Mouse (Mus musculus) liver, postnatal 0 days (tissue): ENCODE measurements around the gene Fgr. TPM values are rescaled to one million over a fixed set of nuclear protein-coding genes. Genes with fewer than 3 reads are reported as not detected.
A peak's percentile ranks its signal among the peaks of the same experiment; 100 is the strongest.

Source experiments
- ATAC-seq: fragments of 200-750 bp; cut with Nextera tagmentation; 2 replicates; pipeline ENCODE4 v1.8.0; 2017; ENCODE audit warnings: mild to moderate bottlenecking, moderate library complexity
- DNase-seq: peaks from one replicate; pipeline ENCODE4 v3.0.0-alpha.2; 2016
- H3K27ac ChIP-seq: fragments of 300-500 bp; sonication (generic); 2 replicates; pipeline ENCODE4 v1.5.1; 2014; ENCODE audit warnings: antibody characterized with exemption, moderate library complexity, mild to moderate bottlenecking, low read depth
- H3K27me3 ChIP-seq: fragments of 300-500 bp; sonication (generic); 2 replicates; pipeline ENCODE4 v1.6.1; 2014; ENCODE audit warnings: low read length, control low read depth, mixed read lengths; ENCODE audit not compliant: insufficient read depth
- H3K36me3 ChIP-seq: fragments of 300-500 bp; sonication (generic); replicated peaks from 2 replicates; pipeline ENCODE4 v1.6.1; 2014; ENCODE audit warnings: mild to moderate bottlenecking, control low read depth, low read length, moderate library complexity, mixed read lengths; ENCODE audit not compliant: insufficient read depth
- H3K4me1 ChIP-seq: fragments of 300-500 bp; sonication (generic); 2 replicates; pipeline ENCODE4 v1.6.1; 2014; ENCODE audit warnings: antibody characterized with exemption, mild to moderate bottlenecking, control low read depth; ENCODE audit not compliant: insufficient read depth
- H3K4me2 ChIP-seq: fragments of 300-500 bp; sonication (generic); 2 replicates; pipeline ENCODE4 v1.6.1; 2014; ENCODE audit warnings: low read depth, mild to moderate bottlenecking, low read length, moderate library complexity, mixed read lengths
- H3K4me3 ChIP-seq: fragments of 300-500 bp; sonication (generic); 2 replicates; pipeline ENCODE4 v1.5.1; 2014; ENCODE audit warnings: low read depth, low read length
- H3K9ac ChIP-seq: fragments of 300-500 bp; sonication (generic); replicated peaks from 2 replicates; pipeline ENCODE4 v1.6.1; 2014; ENCODE audit warnings: mild to moderate bottlenecking, moderate library complexity
- H3K9me3 ChIP-seq: fragments of 300-500 bp; sonication (generic); 2 replicates; pipeline ENCODE4 v1.6.1; 2016; ENCODE audit warnings: mild to moderate bottlenecking, control low read depth, low read length, mixed read lengths
- CTCF ChIP-seq: sonication (generic); IDR thresholded peaks from 2 replicates; pipeline ENCODE4 v1.5.1; 2016; ENCODE audit warnings: antibody characterized with exemption, low read depth
- EP300 ChIP-seq: IDR thresholded peaks from 2 replicates; pipeline ENCODE4 v1.6.1; 2016; ENCODE audit warnings: antibody characterized with exemption, low read depth, mild to moderate bottlenecking
- WGBS: fragments of 180-500 bp; shearing (Covaris S2); extraction: QIAGEN DNeasy Blood & Tissue Kit; methylation state at CpG from one replicate; pipeline ENCODE4 v1.1.7; 2014; ENCODE audit not compliant: insufficient replicate concordance; 5-methylcytosine and 5-hydroxymethylcytosine counted together
- polyA plus RNA-seq: library from polyadenylated mRNA; unstranded; fragments of >200 nt; fragmentation: Nextera tagmentation; extraction: Ambion mirVana; gene quantifications from 2 replicates; pipeline ENCODE4 v1.2.1, GENCODE M21; 2015

Fgr gene
- polyA plus RNA-seq, 1 experiment from 2014 or later = 4.0 TPM

DNA sequence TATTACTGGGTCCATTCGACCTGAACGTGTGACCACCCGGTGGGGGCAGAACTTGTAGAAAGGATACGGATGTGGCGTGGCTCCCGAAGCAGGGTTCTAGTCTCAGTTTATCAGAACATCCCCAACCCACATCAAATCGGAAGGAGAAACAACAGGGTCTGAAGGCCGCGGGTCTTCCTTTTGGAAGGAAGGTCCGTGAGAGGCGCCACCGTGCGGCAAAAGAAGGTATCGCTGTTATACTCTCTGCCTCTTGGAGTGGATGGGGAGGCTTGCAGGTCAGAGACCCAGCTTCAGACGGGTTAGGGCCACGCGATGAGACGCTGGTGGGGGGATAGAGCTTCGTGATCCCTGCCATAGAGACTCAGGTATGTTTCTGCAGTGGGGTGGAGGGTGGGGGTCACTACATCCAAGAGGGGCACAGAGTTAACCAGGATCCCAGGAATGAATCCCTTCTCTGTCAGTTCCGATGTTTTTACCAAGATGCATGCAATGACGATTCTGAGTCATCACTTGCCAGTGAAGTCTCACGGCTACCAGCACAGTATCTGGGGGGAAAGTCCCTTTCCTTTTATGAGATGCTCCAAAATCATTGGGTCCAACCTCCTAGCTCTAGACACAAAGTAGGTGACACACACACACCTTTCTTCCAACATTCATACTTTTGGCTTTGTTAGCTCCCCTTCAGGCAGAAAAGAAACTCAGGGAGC lies 34.3 kb upstream of the Fgr start:
- Histone ChIP-seq H3K9ac (no peak overlapping the region), H3K36me3 (no peaks in the 10 kb centered on the region), H3K27me3 (0 out of 2 replicates have a peak, but pooled peaks cover 4% of the 10 kb centered on the region), H3K9me3 (no peaks in the 10 kb centered on the region), H3K4me3 (no peak overlapping the region), H3K4me2 (0 out of 2 replicates have a peak overlapping the region, but pooled peaks have one; percentile 42), H3K4me1 (peaks cover 4% of the 10 kb centered on the region), H3K27ac (no peak overlapping the region)
- DNase-seq (peak; percentile 78), ATAC-seq (no peak)
- WGBS = 25% methylated on average over 22 of the region's 22 CpGs
- TF ChIP-seq CTCF (peak; percentile 81), EP300 (no peak)

GRCm38 (mm10) chr4:132941012-132941729 lies 32.7 kb upstream of the Fgr start:
- Histone ChIP-seq H3K36me3 (no peaks in the 10 kb centered on the region), H3K27me3 (0 out of 2 replicates have a peak, but pooled peaks cover 4% of the 10 kb centered on the region), H3K27ac (no peak overlapping the region), H3K4me2 (no peak overlapping the region), H3K9me3 (no peaks in the 10 kb centered on the region), H3K9ac (no peak overlapping the region), H3K4me3 (no peak overlapping the region), H3K4me1 (peaks cover 18% of the 10 kb centered on the region)
- no peak for ATAC-seq
- 53% methylated on average over 23 of the region's 23 CpGs for WGBS
- TF ChIP-seq EP300 (no peak), CTCF (no peak)
- no peak for DNase-seq

- ATAC-seq = no peak
- H3K27me3 ChIP-seq = 0 out of 2 replicates have a peak, but pooled peaks cover 4% of the 10 kb centered on the region
- H3K4me2 ChIP-seq = no peak overlapping the region
- no peak overlapping the region for H3K9ac ChIP-seq
- no peak for TF ChIP-seq EP300
- TF ChIP-seq CTCF = no peak
- peaks cover 28% of the 10 kb centered on the region for H3K4me1 ChIP-seq
- H3K27ac ChIP-seq = no peak overlapping the region
- WGBS = 75% methylated on average over 8 of the region's 8 CpGs
- H3K36me3 ChIP-seq = no peaks in the 10 kb centered on the region
- no peak overlapping the region for H3K4me3 ChIP-seq
- no peaks in the 10 kb centered on the region for H3K9me3 ChIP-seq
- DNase-seq = no peak
These were observed 30.8 kb upstream of the Fgr start for GRCm38 (mm10) chr4:132943088-132943487.

GRCm38 (mm10) chr4:132944106-132944505 lies 29.8 kb upstream of the Fgr start:
- Histone ChIP-seq H3K4me2 (no peak overlapping the region), H3K36me3 (no peaks in the 10 kb centered on the region), H3K9me3 (no peaks in the 10 kb centered on the region), H3K27me3 (0 out of 2 replicates have a peak, but pooled peaks cover 4% of the 10 kb centered on the region), H3K4me1 (peaks cover 28% of the 10 kb centered on the region), H3K27ac (peak overlapping the region; percentile 86; the same call in 1 of the 2 replicates), H3K4me3 (no peak overlapping the region), H3K9ac (no peak overlapping the region)
- DNase-seq = no peak
- ATAC-seq = no peak
- WGBS = 32% methylated on average over 12 of the region's 12 CpGs
- no peak for TF ChIP-seq CTCF
- no peak for TF ChIP-seq EP300

DNA sequence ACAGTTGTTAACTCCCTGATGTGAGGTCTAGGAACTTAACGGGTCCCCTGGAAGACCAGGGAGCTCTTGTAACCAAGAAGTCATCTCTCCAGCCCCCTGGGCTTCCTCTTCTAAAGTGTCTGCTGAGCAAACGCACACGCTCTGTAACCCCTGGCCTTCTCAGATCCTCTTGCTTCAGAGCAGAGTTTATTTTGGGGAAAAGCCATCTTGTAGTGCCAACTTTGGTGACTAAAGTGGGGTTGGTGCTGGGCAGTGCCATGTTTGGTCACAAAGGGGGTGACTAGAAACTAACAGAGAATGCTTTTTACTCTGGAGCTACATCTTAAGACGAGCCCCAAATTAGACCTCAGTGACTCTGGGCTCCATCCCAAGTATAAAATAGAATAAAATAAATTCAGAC lies 29.1 kb upstream of the Fgr start:
- Histone ChIP-seq H3K27ac (peak overlapping the region; percentile 86), H3K4me2 (no peak overlapping the region), H3K9me3 (no peaks in the 10 kb centered on the region), H3K4me1 (peaks cover 30% of the 10 kb centered on the region), H3K27me3 (0 out of 2 replicates have a peak, but pooled peaks cover 4% of the 10 kb centered on the region), H3K36me3 (no peaks in the 10 kb centered on the region), H3K4me3 (no peak overlapping the region), H3K9ac (no peak overlapping the region)
- TF ChIP-seq CTCF = no peak
- no peak for TF ChIP-seq EP300
- no peak for ATAC-seq
- DNase-seq = no peak
- WGBS = 60% methylated on average over 4 of the region's 4 CpGs

- Histone ChIP-seq H3K9me3 (no peaks in the 10 kb centered on the region), H3K4me1 (peaks cover 35% of the 10 kb centered on the region), H3K27me3 (no peaks in the 10 kb centered on the region), H3K4me2 (peak overlapping the region; percentile 64), H3K4me3 (peak overlapping the region; percentile 29; the same call in 1 of the 2 replicates), H3K36me3 (no peaks in the 10 kb centered on the region), H3K9ac (peak overlapping the region; percentile 50), H3K27ac (peak overlapping the region; percentile 86)
- DNase-seq (peak; percentile 85), ATAC-seq (peak; percentile 71)
- 6% methylated on average over 15 of the region's 15 CpGs for WGBS
- TF ChIP-seq CTCF = peak; percentile 97
- no peak for TF ChIP-seq EP300
These were observed 28.4 kb upstream of the Fgr start for GRCm38 (mm10) chr4:132945261-132946046.
